Mouse (Mus musculus): ENCODE results near the gene Nbeal2.
"Not testable (repeated sequence)": the region's sequence is repeated elsewhere in the genome, so short reads cannot be mapped to it uniquely, and the experiment has no call there.

Gene Nbeal2

DNA sequence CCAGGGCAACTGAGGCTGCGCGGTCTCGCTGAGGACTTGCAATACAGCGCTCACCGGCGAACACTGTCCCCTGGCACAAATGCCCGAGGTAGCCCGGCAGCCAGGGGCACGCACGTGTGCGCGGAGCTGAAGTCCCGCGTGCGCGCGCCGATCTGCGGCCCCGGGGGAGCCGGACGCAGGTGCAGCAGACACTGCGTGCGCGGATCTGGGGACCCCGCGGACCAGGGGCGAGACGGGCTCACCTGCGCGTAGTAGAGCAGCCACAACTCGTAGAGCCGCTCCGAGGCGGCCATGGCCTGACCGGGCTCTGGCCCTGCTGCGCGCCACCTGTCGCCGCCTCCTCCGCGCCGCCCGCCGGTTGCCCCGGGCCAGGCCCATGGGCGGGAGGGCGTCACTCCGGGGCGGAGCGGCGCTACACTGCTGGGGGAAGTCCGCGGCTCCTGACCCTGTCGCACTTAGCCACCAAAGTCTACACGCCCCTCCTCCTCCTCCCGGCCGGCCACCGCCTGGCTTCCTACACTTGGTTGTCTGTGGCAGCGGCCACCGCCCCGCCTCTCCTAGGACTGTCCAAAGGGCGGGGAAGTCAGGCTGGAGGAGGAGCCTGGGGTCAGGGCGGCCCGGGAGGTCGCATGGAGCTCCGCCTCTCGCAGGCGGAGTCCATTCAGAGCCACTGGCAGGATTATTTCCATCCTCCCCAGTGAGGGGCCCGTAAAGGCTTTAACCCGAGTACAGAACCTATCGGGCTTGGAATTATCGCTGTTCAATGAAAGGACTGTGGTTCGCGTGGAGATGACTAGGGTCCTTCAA lies at the start of gene Nbeal2:
Gene Nbeal2, minus strand, starts transcription at position 507 of the 807 bp plus-strand sequence.
- peak; percentile 85 to 89 for DNase-seq

DNA sequence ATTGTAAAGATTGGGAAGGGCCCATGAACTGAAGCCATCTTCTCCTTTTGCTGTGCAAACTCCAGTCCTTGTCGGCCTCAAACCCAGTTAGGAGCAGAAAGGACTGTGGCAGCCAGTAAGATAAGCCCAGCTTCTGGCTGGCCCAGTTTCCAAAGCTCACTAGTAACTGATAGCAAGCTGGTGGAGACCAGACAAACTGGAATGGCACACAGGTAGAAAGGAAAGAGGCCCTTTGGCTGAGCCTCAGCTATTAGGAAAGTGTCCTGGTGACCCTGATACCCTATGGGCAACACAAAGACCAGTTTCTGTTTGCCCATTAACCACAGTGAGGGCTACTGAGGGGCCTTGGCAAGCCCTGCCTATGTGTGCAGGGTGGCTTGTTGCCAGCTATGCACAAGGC lies 48.9 kb upstream of the Nbeal2 start:
- DNase-seq, result no peak

DNA sequence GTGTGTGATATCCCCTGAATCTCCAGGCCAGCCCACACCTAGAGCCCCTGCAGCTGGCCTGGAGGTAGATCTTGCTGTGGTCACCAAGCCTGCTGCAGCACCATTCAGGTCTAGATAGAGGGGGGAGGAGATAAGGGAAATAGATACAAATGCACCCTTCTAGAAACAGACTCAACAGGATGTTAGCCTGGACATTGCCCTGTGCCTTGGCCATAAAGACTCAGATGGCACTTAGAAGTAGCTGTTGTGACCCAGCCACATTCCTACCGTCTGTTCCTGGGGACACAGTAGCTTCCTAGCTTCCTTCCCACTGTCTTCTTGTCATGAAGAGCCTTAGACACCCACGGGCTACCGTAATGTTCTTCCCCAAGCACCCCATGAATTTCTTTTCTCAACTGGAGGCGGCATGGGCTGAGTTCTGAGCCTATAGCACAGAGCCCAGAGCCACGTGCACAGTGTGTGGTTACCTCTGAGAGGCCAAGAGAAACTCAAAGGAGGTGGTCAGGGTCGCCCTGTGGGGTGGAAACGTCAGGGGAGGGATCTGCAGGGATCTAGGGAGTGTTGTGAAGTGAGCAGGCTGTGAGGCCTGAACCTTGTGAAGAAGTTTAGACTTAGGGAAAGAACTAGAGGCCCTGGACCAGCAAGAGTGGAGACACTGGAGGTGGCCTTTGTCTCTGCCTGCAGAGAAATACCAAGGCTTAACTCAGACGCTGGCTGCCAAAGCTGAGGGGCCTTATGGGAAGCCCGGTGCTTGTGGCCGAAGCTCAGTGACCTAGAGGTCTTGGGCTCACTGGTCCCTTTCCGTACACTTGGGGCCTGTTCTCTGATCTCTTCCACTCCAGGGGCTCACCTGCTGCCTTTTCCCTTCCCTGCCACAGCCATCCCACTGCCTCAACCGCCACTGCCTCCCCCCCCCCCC lies 47.4 kb upstream of the Nbeal2 start:
- DNase-seq, result no peak

DNA sequence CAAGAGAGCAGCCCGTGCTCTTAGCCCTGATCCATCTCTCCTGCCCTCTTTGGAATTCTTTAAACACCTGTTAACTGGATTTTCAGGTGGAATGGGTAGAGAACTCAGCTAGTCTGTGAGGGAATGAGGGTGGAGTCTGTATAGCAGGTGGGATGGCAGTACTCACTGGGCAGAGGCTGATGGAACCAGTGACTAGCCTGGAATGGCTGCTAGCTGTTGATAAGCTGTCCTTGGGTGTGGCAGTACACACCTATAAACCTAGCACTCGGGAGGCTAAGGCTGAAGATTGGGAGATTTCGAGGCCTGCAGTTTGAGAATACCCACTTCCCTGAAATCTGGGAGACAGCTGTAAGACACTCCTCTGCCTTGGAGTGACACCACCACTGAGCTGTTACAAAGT lies 45.6 kb upstream of the Nbeal2 start:
- no peak for DNase-seq

DNA sequence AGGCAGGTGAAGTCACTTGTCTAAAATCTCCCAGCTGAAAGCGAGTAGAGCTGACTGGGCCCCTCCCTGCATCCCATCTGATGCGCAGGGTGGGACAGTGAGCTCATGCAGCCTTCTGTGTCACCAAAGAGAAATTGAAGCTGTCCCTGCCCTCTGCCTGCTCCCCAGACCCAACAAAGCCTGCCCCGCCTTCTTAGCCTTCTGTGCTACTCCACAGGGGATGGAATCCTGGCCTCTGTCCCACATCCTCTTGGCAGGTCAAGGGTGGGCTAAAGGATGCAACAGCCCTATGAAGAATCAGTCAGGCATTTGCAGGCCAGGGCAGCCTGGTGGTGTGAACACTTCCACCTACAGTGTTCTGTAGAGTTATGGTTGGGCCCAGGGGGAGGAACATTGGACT lies 43.5 kb upstream of the Nbeal2 start:
- peak; percentile 39 to 69 for DNase-seq

DNA sequence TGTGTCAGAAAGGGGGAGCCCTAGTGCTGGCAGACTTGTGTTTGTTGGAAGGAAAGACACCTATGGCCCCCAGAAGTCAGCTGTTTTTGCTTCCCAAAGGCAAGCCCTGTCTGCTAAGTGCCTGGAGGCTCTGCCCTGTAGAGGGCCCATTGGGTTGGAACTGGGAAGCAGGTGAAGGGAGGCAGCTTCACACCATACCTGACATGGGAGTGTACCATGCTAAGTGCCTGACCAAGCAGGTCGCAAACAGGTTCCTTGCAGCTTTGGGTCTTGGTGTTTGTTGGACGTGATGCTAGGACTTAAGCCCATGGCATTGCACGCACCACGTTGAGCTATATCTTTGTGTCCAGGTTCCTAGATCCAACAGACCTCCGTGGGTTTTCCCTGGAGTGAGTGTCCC lies 42.5 kb upstream of the Nbeal2 start:
- DNase-seq, result no peak

DNA sequence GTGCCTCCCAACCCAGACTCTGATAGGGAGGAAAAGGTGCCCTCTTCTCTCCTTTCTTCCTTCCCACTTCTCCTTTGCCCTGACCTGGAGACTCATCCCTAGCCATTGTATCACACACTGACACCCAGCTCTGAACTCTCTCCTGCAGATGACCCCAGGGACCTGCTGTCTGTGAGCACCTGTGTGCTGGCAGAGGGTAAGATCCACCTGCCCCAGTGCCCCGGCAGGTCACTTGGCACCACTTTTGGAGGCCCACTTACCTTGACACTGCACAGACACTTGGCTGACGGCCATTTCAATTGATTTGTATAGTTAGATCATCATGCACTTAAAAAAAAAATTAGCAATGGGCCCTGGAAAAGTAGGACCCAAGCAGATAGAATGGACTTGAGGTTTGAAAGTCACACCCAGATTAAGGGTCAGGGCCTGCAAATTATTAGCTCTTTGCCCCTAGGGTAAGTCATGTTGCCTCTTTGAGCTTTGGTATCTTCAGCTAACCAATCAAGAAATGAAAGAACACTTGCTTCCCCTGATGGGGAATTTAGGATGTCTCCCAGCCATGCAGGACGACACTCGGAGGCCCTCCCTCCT lies 41.3 kb upstream of the Nbeal2 start:
- DNase-seq, result no peak

DNA sequence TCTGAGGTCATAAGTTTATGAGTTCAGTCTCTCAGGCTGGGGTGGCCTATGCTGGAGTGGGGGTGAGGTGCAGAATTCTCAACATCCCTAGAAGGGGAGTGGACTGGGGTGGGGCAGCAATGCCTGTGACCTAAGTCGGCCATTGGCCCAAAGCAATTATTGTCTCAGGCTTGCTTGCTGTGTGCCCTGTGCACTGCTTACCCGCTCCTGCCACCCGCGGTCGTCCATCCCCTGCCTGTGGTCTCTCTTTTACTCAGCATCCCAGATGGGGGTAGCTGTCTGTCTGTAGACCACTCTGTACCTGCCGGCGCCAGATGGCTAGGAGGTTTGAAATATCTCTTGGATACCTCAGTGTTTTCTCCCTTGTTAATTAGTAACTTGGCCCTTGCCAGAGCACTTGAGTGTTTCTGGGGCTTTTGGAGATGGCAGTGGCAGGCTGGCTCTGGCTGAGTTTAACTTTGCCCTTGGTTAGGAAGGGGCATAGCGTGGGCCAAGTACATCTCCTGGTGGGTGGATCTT lies 35.4 kb upstream of the Nbeal2 start:
- DNase-seq, result peak; percentile 36 to 50

DNA sequence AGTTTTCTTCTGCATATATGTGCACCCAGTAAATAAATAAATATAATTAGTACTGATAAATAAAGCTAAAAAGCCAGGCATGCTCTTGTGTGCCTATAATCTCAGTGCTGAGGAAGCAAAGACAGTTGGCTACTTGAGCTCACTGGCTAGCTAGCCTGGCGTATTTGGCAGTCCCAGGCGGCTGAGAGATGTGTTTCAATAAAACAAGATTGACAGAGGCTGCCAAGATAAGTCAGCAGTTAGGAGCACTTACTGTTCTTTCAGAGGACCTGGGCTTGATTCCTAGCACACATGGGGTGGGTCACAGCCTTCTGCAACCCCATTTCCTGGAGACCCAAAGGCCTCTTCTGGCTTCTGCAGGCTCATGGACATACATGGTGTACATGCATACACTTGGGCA lies 33.9 kb upstream of the Nbeal2 start:
- no peak for DNase-seq

DNA sequence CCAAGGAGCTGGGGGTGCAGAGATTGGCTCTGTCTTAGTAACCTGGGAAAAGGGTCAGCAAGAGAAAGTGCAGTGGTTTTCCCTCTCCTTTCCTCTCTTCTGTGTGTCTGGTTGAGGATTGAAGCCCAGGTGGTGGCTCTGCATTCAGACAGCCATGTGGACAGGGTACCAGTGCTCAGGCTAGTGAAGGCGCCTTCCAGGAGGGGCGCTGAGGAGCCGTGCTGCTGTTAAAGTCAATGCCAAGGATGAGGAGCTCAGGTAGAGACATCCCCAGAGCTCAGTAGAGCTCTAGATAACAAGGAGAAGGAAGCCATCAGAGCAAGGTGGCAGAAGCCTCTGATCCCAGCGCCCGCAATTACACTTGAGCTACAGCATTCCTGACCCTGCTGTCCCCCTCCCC lies 33.1 kb upstream of the Nbeal2 start:
- peak; percentile 53 to 67 for DNase-seq

DNA sequence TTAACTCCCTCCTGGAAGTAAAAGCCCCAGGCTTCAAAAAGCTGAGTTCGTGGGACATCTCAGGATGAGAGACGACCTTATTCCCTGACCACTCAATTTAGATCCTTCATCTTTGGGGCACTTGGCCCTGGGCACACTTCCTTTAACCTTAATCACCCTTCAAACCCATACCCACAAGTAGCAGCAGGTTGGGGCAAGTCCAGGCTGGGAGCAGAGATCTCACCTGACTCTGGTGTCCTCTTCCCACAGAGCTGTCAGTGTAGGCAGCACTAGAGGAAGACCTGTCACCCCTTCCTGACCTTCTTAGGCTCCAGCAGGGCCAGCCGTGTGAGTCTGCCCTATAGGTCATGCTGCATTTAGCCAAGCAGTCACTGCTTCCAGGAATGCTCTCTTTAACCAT lies 32.5 kb upstream of the Nbeal2 start:
- DNase-seq, result no peak

DNA sequence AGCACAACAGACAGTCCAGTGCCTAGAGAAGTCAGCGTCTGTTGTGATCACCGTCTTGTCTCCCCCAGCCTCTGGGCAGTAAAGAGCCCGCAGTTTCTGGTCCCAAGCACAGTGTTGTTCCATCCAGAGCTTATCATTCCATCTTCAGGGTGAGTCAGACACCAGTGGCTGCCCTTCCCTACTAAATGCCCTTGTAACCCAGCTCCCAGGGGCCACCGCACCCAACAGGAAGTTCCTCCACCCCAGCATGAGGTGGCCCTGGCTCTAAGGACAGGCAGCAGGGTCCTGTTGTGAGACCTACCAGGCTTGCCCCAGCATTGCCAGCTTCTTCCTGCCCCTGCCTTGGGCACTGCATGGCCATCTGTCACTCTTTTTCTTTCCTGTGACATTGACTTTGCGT lies 31.6 kb upstream of the Nbeal2 start:
- DNase-seq, result peak; percentile 44 to 48

DNA sequence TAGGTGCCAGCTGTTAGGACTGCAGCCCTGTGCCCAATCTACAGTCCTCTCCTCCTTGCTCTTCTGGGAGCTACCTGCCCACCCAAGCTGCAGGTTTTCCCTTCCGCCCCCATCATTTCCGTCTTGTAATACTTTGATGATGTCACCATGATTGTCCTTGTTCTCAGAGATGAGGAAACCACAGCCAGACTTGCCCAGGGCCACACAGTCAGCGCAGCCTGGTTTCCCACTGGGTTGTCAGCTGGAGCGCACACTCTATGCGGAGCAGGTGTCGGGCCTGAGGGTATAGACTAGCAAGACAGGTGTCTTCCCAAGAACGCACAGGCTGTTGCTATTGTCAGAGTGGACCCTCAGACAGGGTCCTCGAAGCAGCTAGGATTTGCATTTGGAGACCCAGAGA lies 31.2 kb upstream of the Nbeal2 start:
- peak; percentile 48 to 49 for DNase-seq

DNA sequence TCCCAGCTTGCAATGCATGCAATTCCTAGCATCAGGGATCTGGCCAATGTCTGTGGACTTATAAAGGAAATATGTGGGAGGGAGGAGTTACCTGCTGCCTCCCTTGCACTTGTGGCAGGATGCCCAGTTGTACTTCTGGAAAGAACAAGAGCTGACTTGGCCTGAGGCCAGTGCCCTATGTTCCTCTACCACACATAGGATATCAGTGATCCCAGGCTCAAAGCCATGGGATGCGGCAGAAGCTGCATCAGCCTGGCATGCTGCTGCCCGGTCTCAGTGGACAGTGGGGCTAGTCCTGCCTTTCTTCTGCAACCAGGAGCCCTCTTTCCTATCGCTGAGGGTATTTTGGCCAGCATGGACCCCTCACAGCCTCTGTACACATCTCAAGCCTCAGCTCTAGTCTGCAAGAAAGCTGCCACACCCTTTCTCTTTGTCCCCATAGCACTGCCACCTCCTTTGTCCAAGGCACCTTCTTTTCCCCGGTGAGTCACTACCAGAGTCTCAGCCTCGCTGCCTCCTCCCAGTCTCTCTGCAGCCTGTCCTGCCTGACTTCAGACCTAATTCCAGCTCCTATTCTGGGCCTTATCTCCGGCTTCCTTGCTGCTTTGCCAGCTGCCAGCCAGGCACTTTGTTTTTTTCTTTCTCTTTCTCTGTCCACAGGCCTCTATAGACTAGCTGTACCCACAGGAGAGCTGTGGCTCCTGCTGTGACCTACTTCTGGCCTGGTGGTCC lies 30.3 kb upstream of the Nbeal2 start:
- peak; percentile 87 to 91 for DNase-seq

DNA sequence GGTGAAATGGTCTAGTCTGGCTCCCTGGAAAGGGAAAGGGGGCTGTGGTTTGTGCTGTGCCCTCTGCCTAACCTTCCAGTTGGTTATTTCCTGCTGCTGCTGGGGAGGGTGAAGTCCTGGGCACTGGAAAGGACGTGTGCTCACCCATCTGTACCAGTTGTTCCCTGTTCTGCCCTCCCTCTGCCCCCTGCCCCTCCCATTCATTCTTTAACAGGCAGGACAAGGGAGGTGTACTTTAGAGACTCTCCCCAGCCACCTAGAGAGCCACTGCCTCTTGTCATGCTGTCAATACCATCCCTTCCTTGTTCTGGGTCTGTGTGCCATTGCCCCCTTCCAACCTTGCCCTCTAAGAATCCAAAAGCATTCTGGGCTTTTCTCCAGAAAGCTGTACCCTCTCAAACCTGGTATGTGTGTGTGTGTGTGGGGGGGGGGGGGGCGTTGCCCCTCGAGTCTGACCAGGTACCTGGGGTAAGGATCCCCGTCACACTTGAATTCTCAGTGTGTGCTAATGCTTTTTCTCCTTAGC lies 29.7 kb upstream of the Nbeal2 start:
- DNase-seq, result no peak

DNA sequence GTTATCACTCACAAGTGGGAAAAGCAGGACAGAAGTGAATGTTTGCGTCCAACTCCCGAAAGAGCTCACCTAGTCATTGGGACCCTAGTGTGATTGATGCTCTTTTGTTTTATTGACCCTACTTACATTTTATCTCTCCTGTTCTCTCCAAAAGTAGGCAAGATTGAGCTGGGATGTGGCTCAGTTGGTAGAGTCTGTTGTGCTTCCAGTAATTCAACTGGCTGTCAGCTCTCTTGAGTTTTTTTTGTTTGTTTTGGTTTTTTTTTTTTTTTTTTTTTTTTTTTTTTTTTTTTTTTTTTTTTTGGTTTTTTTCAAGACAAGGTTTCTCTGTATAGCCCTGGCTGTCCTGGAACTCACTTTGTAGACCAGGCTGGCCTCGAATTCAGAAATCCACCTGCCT lies 28.7 kb upstream of the Nbeal2 start:
- not testable (repeated sequence) for DNase-seq

DNA sequence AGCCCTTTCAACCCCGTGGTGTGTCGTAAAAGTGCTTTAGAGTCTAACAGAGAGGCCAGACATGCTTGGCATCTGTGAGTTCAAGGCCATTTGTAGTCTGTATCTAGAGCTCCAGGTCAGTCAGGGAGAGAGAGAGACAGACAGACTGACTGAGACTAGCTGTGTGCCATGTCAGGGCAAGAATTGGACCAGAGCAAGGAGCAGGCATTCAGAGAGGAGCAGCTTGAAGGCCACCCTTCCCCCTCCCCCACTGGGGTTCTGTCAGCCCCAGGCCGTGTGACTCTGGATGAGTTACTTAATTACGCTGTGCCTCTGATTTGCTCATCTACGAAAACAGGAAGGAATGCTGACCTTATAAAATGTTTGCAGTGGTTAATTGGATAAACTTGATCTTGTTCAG lies 28.3 kb upstream of the Nbeal2 start:
- DNase-seq, result peak in 1 of 2 experiments; percentile 52

DNA sequence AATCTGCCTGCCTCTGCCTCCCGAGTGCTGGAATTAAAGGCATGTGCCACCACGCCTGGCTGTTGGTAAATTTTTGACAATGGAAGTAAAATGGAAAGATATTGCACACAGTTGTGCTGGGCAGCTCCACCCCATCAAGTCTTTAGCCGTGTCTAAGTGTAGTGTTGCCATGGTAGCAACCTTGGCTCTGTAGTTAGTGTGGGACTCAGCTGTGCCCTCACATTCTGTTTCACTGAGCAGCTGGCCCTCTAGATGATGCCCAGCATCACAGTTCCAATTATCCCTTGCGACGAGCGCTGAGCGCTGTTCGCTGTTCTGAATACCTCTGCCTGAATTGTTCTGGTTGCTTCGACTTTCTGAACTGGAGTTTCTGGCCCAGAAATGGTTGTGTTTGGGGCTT lies 27.9 kb upstream of the Nbeal2 start:
- DNase-seq, result no peak

DNA sequence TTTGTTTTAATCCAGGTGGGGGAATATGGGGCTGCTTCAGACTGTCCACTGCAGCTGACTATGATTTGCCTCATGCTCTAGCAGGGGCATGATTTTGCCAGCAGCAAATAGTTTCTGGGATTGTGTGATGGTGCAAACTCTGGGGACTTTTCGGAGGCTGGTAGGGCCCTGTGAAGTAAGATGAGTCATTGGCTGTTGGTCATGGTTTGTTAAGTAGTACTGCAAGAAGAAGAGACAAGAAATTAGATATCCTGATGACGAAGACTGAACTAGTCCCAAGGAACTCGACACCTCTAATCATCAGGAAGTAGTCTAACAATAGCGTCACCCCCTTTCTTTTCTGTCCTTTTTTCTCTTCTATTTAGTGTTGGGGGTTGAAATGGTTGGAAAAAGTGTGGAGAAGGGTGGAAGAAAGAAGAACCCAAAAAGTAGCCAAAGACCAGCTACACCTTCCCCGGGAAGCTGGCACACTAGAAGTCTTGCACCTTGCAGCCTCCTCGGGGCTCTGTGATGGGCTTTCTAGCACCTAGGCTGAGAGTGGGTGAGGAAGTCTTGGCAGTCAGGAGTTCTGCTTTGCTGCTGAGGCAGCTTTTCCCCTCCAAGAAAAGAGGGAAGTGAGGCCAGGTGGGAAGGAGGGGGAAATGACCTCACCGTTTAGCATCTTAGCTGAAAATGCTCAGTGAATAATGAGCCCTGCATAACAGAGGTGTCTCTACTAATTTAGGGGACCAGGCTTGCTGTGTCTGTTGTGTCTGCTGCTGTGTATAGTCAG lies 27.0 kb upstream of the Nbeal2 start:
- DNase-seq, result no peak

DNA sequence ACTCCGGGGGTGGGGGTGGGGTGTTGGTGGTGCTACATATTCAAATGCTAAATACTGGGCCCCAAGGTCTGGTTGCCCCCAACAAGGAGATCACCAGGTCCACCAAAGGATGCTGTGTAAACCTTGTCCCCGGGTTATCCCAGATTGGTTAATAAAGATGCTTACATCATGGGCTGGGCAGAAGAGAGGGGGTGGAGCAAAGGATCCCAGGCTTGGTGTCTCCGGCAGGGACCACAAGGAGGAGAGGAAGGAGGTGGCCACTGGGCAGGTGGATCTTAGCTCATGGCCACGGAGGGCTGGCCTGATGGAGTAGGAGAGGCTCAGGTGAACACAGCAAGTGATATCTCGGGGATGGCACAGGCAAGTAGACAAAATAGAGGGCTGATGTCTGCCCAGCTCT lies 24.9 kb upstream of the Nbeal2 start:
- no peak for DNase-seq

DNA sequence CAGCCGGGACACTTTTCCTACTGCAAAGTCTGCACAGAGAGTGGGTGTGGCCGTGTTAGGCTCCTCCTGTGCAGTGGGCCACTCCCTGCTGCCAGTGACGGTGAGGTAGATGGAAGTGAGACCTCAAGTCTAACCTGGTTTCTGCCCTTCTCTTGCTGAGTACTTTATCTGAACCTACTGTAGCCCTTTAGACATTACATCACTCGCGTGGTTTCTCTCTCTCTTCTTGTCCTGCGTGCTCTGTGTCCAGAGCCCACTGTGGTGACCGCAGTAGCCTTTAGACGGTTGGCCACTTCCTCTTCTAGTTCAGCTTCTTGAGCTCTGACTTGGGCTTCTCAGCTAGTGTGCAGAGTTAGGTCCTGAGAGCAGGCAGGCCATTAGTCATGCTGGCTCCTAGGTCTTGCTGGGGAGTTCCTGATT lies 22.5 kb upstream of the Nbeal2 start:
- DNase-seq, result no peak

Data from cerebellum, postnatal 25 days (tissue).